Mouse (Mus musculus) forebrain, postnatal 0 days (tissue): ENCODE data around the gene Gabrr2. TPM values are rescaled to one million over a fixed set of nuclear protein-coding genes. Genes with fewer than 3 reads are reported as not detected.
"Not testable (repeated sequence)": the region's sequence is repeated elsewhere in the genome, so short reads cannot be mapped to it uniquely, and the experiment has no call there.

ENCODE experiments used
- ATAC-seq: fragments of 200-750 bp; cut with Nextera tagmentation; 2 replicates; pipeline ENCODE4 v1.8.0; 2017; ENCODE audit warnings: mild to moderate bottlenecking, moderate library complexity
- DNase-seq: peaks from one replicate; pipeline ENCODE4 v3.0.0-alpha.2; 2015
- H3K27ac ChIP-seq: fragments of 300-500 bp; sonication (generic); 2 replicates; pipeline ENCODE4 v1.5.1; 2014; ENCODE audit warnings: low read depth, mild to moderate bottlenecking, antibody characterized with exemption, low read length, moderate library complexity, mixed read lengths
- H3K27me3 ChIP-seq: fragments of 300-500 bp; sonication (generic); 2 replicates; pipeline ENCODE4 v1.6.1; 2014; ENCODE audit warnings: mild to moderate bottlenecking, low read length, mixed read lengths; ENCODE audit not compliant: insufficient read depth
- H3K36me3 ChIP-seq: fragments of 300-500 bp; sonication (generic); 2 replicates; pipeline ENCODE4 v1.6.1; 2014; ENCODE audit warnings: mild to moderate bottlenecking, moderate library complexity; ENCODE audit not compliant: insufficient read depth
- H3K4me1 ChIP-seq: fragments of 300-500 bp; sonication (generic); 2 replicates; pipeline ENCODE4 v1.6.1; 2014; ENCODE audit warnings: antibody characterized with exemption; ENCODE audit not compliant: insufficient read depth
- H3K4me2 ChIP-seq: fragments of 300-500 bp; sonication (generic); 2 replicates; pipeline ENCODE4 v1.6.1; 2014; ENCODE audit warnings: low read depth, mild to moderate bottlenecking, moderate library complexity
- H3K4me3 ChIP-seq: fragments of 300-500 bp; sonication (generic); 2 replicates; pipeline ENCODE4 v1.5.1; 2014; ENCODE audit warnings: low read depth, low read length, mixed read lengths
- H3K9ac ChIP-seq: fragments of 300-500 bp; sonication (generic); 2 replicates; pipeline ENCODE4 v1.6.1; 2014; ENCODE audit warnings: mild to moderate bottlenecking
- H3K9me3 ChIP-seq: fragments of 300-500 bp; sonication (generic); 2 replicates; pipeline ENCODE4 v1.6.1; 2016; ENCODE audit warnings: low read length
- CTCF ChIP-seq: sonication (generic); IDR thresholded peaks from 2 replicates; pipeline ENCODE4 v1.5.1; 2016; ENCODE audit warnings: antibody characterized with exemption, control low read depth, low read depth
- WGBS: fragments of 180-500 bp; shearing (Covaris S2); extraction: QIAGEN DNeasy Blood & Tissue Kit; methylation state at CpG from one replicate; pipeline ENCODE4 v1.1.7; 2014; 5-methylcytosine and 5-hydroxymethylcytosine counted together
- polyA plus RNA-seq: library from polyadenylated mRNA; unstranded; fragments of >200 nt; fragmentation: Nextera tagmentation; extraction: Ambion mirVana; gene quantifications from 2 replicates; pipeline ENCODE4 v1.2.1, GENCODE M21; 2015
- total RNA-seq: library from RNA; depleted of rRNA; stranded (reverse); fragments of >200 nt; gene quantifications from 2 replicates; pipeline ENCODE4 v1.2.3, GENCODE M21; 2014

The Gabrr2 gene
- total and polyA plus RNA-seq, 2 experiments from 2014 or later, result not detected

GRCm38 (mm10) chr4:33077724-33078123 is 14.9 kb downstream of the Gabrr2 start:
- no peak for ATAC-seq
- no peaks in the 10 kb centered on the region for H3K9me3 ChIP-seq
- no peak overlapping the region for H3K4me3 ChIP-seq
- no peaks in the 10 kb centered on the region for H3K27me3 ChIP-seq
- no peak for TF ChIP-seq CTCF
- no peak overlapping the region for H3K9ac ChIP-seq
- no peak overlapping the region for H3K4me2 ChIP-seq
- WGBS, result 68% methylated on average over 8 of the region's 8 CpGs
- no peak for DNase-seq
- no peaks in the 10 kb centered on the region for H3K4me1 ChIP-seq
- H3K27ac ChIP-seq, result no peak overlapping the region
- H3K36me3 ChIP-seq, result no peaks in the 10 kb centered on the region

- no peak for TF ChIP-seq CTCF
- no peak for DNase-seq
- 93% methylated on average over 3 of the region's 3 CpGs for WGBS
- Histone ChIP-seq H3K4me1 (no peaks in the 10 kb centered on the region), H3K27me3 (no peaks in the 10 kb centered on the region), H3K4me3 (no peak overlapping the region), H3K9me3 (no peaks in the 10 kb centered on the region), H3K36me3 (no peaks in the 10 kb centered on the region), H3K27ac (no peak overlapping the region), H3K4me2 (no peak overlapping the region), H3K9ac (no peak overlapping the region)
- no peak for ATAC-seq
Measured at GRCm38 (mm10) chr4:33078492-33078891, 15.7 kb downstream of the Gabrr2 start.

GRCm38 (mm10) chr4:33099118-33099694 is 36.4 kb downstream of the Gabrr2 start:
- no peak overlapping the region for H3K27ac ChIP-seq
- no peaks in the 10 kb centered on the region for H3K9me3 ChIP-seq
- no peak overlapping the region for H3K4me3 ChIP-seq
- 85% methylated on average over 6 of the region's 6 CpGs for WGBS
- ATAC-seq, result no peak
- no peak overlapping the region for H3K9ac ChIP-seq
- TF ChIP-seq CTCF, result no peak
- H3K36me3 ChIP-seq, result no peaks in the 10 kb centered on the region
- H3K27me3 ChIP-seq, result no peaks in the 10 kb centered on the region
- no peak for DNase-seq
- no peak overlapping the region for H3K4me2 ChIP-seq
- no peaks in the 10 kb centered on the region for H3K4me1 ChIP-seq

GRCm38 (mm10) chr4:33109720-33110458 is 47.1 kb downstream of the Gabrr2 start:
- Histone ChIP-seq H3K9ac (no peak overlapping the region), H3K36me3 (no peaks in the 10 kb centered on the region), H3K4me3 (no peak overlapping the region), H3K27ac (no peak overlapping the region), H3K4me2 (no peak overlapping the region), H3K9me3 (no peaks in the 10 kb centered on the region), H3K4me1 (no peaks in the 10 kb centered on the region), H3K27me3 (no peaks in the 10 kb centered on the region)
- DNase-seq, result no peak
- no peak for ATAC-seq
- 87% methylated on average over 14 of the region's 14 CpGs for WGBS
- no peak for TF ChIP-seq CTCF

GRCm38 (mm10) chr4:33110845-33111244 is 48.0 kb downstream of the Gabrr2 start:
- H3K27me3 ChIP-seq, result no peaks in the 10 kb centered on the region
- no peaks in the 10 kb centered on the region for H3K4me1 ChIP-seq
- no peak overlapping the region for H3K9ac ChIP-seq
- no peak for TF ChIP-seq CTCF
- DNase-seq (no peak), ATAC-seq (no peak)
- no peak overlapping the region for H3K4me2 ChIP-seq
- WGBS, result 87% methylated on average over 7 of the region's 7 CpGs
- no peaks in the 10 kb centered on the region for H3K9me3 ChIP-seq
- H3K36me3 ChIP-seq, result no peaks in the 10 kb centered on the region
- H3K27ac ChIP-seq, result no peak overlapping the region
- H3K4me3 ChIP-seq, result no peak overlapping the region

GRCm38 (mm10) chr4:33111358-33111757 is 48.6 kb downstream of the Gabrr2 start:
- Histone ChIP-seq H3K4me1 (no peaks in the 10 kb centered on the region), H3K27me3 (no peaks in the 10 kb centered on the region), H3K9me3 (no peaks in the 10 kb centered on the region), H3K36me3 (no peaks in the 10 kb centered on the region), H3K4me2 (no peak overlapping the region), H3K9ac (no peak overlapping the region), H3K4me3 (no peak overlapping the region), H3K27ac (no peak overlapping the region)
- WGBS, result 91% methylated on average over 9 of the region's 9 CpGs
- no peak for ATAC-seq
- no peak for DNase-seq
- TF ChIP-seq CTCF, result no peak

- not testable (repeated sequence) for H3K4me3 ChIP-seq, H3K9ac ChIP-seq, H3K4me1 ChIP-seq, H3K27me3 ChIP-seq, H3K9me3 ChIP-seq, H3K36me3 ChIP-seq, H3K4me2 ChIP-seq, DNase-seq, H3K27ac ChIP-seq, ATAC-seq
- WGBS, result 94% methylated on average over 10 of the region's 14 CpGs
Measured at GRCm38 (mm10) chr4:33112866-33113265, 50.1 kb downstream of the Gabrr2 start.
